Mouse (Mus musculus): ENCODE data around the gene 1700067K01Rik.

The 1700067K01Rik gene

DNA sequence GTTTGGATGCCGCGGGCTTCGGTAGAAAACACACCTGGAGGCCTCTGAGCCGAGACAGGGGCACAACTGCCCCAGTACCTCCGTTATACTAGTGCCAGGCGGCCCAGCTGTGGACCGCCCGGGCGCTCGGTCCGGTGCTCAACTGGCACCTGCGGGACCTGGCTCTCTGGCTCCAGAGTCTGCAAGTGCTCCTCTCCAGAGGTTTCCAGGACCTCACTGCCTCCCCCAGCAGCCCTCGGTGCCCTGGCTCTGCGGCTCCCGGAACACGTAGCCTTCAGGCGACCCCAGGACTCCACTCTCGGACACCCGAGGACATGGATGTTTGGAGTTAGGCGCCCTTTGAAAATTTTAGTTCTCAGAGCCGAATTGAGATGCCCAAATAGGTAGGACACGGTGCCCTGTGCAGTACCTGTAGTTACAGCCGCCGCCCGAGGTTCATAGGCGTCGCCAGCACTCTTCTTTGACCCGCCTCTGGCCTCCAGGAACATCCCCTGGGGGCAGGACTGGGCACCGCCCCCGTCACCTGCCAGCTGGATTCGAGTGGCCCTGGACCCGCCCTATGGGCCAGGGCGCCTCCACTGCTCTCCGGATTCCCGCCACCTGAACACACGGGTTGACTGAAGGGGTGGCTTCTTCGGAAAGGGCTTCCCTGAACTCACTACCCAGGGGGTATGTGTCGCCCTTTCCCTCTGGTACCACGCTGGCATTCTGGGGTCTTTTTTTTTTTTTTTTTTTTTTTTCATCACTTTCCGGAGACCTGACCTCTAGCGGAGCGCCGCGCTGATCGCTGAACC is 10.6 kb downstream of the 1700067K01Rik start, which contains the start of gene 2210011C24Rik:
Gene 2210011C24Rik, minus strand, starts transcription at position 467 of the 794 bp plus-strand sequence.
- no peak for DNase-seq (ENCODE audit: low spot score)

- DNase-seq (ENCODE audit: low spot score), result no peak
Measured at GRCm38 (mm10) chr8:84012499-84013165, 11.3 kb downstream of the 1700067K01Rik start.

DNA sequence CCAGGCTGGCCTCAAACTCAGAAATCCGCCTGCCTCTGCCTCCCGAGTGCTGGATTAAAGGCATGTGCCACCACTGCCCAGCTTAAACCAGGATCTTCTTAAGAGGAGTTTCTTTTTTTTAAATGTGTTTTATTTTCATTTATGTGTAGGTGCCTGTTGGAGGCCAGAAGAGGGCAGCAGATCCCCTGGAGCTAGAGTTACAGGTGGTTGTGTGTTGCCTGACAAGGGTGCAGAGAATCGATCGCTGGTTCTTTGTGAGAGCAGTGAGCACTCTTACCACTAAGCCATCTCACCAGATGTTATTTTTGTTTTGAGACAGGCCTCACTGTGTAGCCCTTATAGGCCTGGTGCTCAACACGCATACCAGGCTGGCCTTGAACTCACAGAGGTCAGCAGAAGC is 14.5 kb downstream of the 1700067K01Rik start:
- DNase-seq (ENCODE audit: low spot score), result no peak

DNA sequence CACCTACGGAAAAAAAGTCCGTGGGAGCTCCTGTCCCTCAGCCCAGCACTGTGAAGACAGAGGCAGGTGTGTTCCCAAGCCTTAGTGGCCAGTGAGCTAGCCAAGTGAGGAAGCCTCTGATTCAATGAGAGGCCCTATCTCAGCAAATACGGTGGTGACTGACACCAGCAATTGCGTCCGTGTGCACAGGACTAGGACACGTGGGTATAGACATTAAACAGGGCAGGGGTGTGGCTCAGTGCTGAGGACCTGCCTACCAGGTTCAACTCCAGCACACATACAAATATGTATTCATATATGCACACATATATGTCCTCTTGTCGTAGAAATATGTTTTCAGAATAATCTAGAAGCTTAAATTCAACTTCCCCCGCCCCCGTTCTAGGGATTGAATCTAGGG is 18.4 kb downstream of the 1700067K01Rik start:
- no peak for DNase-seq (ENCODE audit: low spot score)

DNA sequence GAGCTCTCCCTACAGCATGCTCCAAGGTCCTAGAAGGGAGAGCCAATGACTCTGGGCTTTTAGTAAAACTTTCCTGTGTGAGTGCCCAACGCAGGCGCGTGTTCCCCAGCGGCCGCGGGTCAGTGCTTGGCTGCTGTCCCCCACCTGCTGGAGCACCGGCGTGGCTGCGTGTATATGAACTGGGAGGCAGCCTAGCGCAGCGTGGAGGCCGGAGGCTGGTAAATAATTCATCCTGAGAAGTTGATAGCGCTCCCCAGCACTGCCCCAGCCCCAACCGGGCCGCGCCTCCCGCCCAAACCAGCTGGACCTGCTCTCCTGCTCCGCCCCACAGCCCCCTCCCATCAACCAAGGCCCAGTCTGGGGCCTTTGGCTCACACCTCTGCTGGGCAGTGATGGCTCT is 19.8 kb downstream of the 1700067K01Rik start, which contains the start of gene Palm3:
Gene Palm3, plus strand, starts transcription at position 376 of the 400 bp plus-strand sequence.
- DNase-seq (ENCODE audit: low spot score), result no peak

- no peak for DNase-seq (ENCODE audit: low spot score)
Measured at GRCm38 (mm10) chr8:84021569-84021968, 20.3 kb downstream of the 1700067K01Rik start.

- DNase-seq (ENCODE audit: low spot score), result no peak
Measured at GRCm38 (mm10) chr8:84023085-84023484, 21.8 kb downstream of the 1700067K01Rik start.

GRCm38 (mm10) chr8:84023631-84024030 is 22.3 kb downstream of the 1700067K01Rik start:
- DNase-seq (ENCODE audit: low spot score), result no peak

GRCm38 (mm10) chr8:84024171-84024570 is 22.9 kb downstream of the 1700067K01Rik start:
- DNase-seq (ENCODE audit: low spot score), result peak; percentile 62

GRCm38 (mm10) chr8:84025863-84026262 is 24.6 kb downstream of the 1700067K01Rik start:
- DNase-seq (ENCODE audit: low spot score), result peak; percentile 57

- DNase-seq (ENCODE audit: low spot score), result no peak
Measured at GRCm38 (mm10) chr8:84027449-84027848, 26.1 kb downstream of the 1700067K01Rik start.

GRCm38 (mm10) chr8:84029272-84029671 is 28.0 kb downstream of the 1700067K01Rik start:
- no peak for DNase-seq (ENCODE audit: low spot score)

DNA sequence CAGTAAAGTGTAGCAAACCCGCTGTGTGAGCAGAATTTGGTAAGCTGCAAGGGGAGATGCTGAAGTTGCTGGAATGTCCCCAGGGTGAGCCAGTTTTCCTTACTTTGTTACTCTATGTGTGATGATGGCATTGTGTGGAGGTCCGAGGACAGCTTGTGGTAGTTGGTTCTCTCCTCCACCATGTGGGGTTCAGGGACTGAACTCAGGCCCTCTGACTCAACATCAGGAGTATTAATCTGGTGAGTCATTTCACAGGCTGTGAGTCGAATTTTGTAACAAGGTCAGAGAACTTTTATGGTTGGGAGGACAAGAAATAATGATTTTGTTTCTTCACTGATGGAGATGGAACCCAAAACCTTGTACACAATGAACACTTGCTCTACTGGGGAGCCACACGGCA is 31.5 kb downstream of the 1700067K01Rik start:
- no peak for DNase-seq (ENCODE audit: low spot score)

- DNase-seq (ENCODE audit: low spot score), result peak; percentile 31
Measured at GRCm38 (mm10) chr8:84038015-84038414, 36.7 kb downstream of the 1700067K01Rik start.

DNA sequence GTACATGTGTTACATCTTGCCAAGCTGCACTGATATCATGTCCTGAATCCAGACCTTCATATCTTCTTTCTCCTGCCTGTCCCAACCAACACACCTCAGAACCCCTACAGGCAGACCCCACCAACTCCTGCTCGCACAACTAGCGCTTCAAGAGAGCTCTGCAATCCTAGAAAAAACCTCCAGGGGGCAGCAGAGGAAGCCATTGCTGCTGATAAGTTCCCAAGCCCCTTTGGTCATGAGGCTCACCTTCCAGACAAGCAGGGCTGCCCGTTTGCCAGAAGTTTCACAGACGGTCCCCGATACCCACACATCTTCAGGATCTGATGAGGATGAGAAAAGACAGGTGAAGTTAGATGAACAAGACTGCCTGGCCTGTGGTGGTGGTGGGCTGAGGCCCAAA is 37.7 kb downstream of the 1700067K01Rik start:
- peak; percentile 56 for DNase-seq (ENCODE audit: low spot score)

- DNase-seq (ENCODE audit: low spot score), result peak; percentile 70
Measured at GRCm38 (mm10) chr8:84042066-84042947, 41.0 kb downstream of the 1700067K01Rik start, which contains the start of gene Il27ra. Gene Il27ra, minus strand, starts transcription at chr8:84042589.

DNA sequence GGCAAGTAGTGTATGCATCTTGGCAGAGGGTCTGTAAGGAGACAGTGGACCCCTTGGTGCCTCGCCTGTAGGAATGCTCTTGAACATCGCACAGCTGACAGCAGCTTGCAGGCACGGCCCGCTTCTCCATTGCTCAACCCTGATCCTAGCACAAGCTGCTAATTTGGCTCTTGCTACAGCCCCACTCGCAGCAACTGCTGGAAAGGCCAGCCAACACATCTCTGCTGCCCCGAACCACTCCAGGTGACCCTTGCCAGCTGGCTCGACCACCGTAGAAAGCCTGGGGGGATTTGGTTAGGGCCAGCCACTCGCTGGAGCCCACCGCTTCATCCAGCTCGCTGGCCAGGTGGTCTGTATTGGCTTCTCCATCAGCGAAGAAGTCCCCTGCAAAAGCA is 41.6 kb downstream of the 1700067K01Rik start:
- no peak for DNase-seq (ENCODE audit: low spot score)

DNA sequence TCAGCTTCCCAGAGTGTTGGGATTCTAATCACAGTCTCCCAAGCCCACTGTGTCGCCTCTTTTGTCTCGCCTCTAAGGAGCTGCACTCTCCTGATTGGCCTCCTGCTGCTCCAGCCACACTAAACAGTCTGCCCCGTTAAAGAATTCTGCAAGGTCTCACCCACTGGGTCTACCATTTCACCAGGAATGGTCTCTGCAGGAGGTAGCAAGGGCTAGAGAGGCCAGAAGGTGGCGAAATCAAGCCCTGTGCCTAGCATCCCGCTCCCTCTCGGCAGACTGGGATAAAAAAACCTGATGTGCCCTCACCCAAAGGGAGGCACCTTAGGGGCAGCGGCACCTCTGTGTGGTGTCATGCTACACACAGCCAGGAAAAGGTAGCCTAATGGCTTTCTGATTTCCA is 42.8 kb downstream of the 1700067K01Rik start:
- no peak for DNase-seq (ENCODE audit: low spot score)

DNA sequence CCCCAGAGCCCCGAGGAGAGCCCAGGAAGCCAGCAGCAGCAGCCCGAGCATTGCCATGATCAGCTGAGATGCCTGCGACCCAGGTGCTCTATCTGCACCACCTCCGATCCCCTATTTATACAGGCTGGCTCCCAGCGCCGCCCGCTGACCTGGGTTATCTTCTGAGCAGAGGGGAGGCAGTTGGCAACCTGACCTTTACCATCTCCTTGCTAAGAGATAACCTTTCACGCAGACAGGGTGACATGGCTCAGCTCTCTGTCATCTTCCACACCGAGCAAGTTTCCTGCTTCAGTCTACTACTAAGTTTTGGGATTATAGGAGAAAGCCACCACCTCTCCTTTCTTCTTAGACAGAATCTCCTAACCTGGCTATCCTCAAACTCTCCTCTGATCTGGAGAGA is 43.6 kb downstream of the 1700067K01Rik start, which contains the start of gene Rln3:
Gene Rln3, minus strand, starts transcription at position 101 of the 400 bp plus-strand sequence.
- no peak for DNase-seq (ENCODE audit: low spot score)

DNA sequence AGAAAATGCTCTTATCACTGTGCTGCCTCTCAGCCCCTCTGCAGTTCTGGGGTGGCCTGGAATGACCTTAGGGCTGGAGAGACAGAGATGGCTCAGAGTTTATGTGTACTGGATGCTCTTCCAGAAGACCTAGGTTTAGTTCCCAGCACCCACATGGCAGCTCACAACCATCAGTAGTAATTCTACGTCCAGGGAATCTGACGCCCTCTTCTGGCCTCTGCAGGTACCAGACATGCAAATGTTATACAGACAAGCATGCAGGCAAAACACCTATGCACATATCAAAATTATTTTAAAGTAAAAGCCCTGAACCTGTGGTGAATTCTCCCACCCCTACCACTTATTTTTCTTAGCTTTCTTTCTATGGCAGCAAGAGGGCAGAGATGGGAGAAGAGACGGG is 45.2 kb downstream of the 1700067K01Rik start:
- DNase-seq (ENCODE audit: low spot score), result no peak

DNA sequence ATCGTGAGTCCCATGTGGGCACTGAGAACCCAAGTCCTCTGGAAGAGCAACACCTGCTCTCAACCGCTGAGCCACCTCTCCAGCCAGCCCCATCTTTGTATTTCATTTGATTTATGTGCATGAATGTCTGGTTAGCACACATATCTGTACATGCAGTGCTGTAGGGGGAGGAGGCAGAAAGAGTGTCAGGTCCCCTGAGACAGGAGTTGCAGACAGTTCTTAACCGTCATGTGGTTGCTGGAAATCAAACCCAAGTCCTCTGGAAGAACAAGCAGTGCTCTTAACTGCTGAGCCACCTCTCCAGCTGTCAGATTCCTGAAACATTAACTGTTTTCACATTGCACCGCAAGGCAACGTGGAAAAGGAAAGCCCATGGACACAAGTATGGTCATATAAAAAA is 46.9 kb downstream of the 1700067K01Rik start:
- DNase-seq (ENCODE audit: low spot score), result no peak

DNA sequence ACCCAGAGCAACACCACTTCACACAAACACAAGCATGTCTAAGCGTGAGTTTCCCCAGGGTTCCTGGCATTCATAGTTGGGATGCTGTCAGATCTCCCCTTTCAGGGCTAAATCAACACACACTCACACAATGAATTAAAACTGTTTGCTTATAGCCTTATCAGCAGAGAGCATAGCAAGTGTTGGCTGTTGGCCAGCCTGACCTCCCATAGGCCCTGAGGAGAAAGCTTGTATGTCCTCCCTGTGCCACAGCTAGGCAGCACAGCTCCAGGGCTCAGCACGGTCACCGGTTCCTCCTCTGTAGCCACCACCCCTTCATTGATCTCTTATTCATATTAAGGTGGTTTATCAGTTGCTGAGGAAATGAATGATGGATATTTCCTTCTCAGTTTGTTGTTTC is 51.4 kb downstream of the 1700067K01Rik start:
- DNase-seq (ENCODE audit: low spot score), result no peak
